Mouse (Mus musculus): Measurements from ENCODE around the gene Slc7a1. TPM values are rescaled to one million over a fixed set of nuclear protein-coding genes. Genes with fewer than 3 reads are reported as not detected.

Slc7a1 gene
- polyA plus RNA-seq, 1 experiment from 2014 or later: 13.2 TPM

- WGBS: 95% methylated on average over 3 of the region's 3 CpGs
- Histone ChIP-seq H3K9me3 (replicated peaks) (no peaks in the 10 kb centered on the region), H3K4me1 (no peaks in the 10 kb centered on the region), H3K4me3 (no peak overlapping the region), H3K27ac (no peak overlapping the region), H3K27me3 (ENCODE audit: low read depth, poor library complexity, severe bottlenecking) (no peaks in the 10 kb centered on the region), H3K36me3 (no peaks in the 10 kb centered on the region)
- no peak for DNase-seq (ENCODE audit: low spot score)
Observed at GRCm38 (mm10) chr5:148283584-148283983, 116.1 kb downstream of the Slc7a1 start.

- WGBS: 83% methylated on average over 2 of the region's 2 CpGs
- no peak overlapping the region for H3K4me3 ChIP-seq
- DNase-seq (ENCODE audit: low spot score): no peak
- H3K9me3 ChIP-seq (replicated peaks): no peaks in the 10 kb centered on the region
- H3K4me1 ChIP-seq: no peaks in the 10 kb centered on the region
- no peaks in the 10 kb centered on the region for H3K36me3 ChIP-seq
- no peaks in the 10 kb centered on the region for H3K27me3 ChIP-seq (ENCODE audit: low read depth, poor library complexity, severe bottlenecking)
- H3K27ac ChIP-seq: no peak overlapping the region
Observed at GRCm38 (mm10) chr5:148283177-148283576, 116.5 kb downstream of the Slc7a1 start.

GRCm38 (mm10) chr5:148282631-148283030 is 117.1 kb downstream of the Slc7a1 start:
- H3K4me3 ChIP-seq: no peak overlapping the region
- H3K4me1 ChIP-seq: no peaks in the 10 kb centered on the region
- DNase-seq (ENCODE audit: low spot score): no peak
- no peaks in the 10 kb centered on the region for H3K36me3 ChIP-seq
- H3K9me3 ChIP-seq (replicated peaks): no peaks in the 10 kb centered on the region
- 94% methylated on average over 5 of the region's 5 CpGs for WGBS
- H3K27me3 ChIP-seq (ENCODE audit: low read depth, poor library complexity, severe bottlenecking): no peaks in the 10 kb centered on the region
- no peak overlapping the region for H3K27ac ChIP-seq

- 84% methylated on average over 6 of the region's 6 CpGs for WGBS
- Histone ChIP-seq H3K27me3 (ENCODE audit: low read depth, poor library complexity, severe bottlenecking) (no peaks in the 10 kb centered on the region), H3K9me3 (replicated peaks) (no peaks in the 10 kb centered on the region), H3K36me3 (no peaks in the 10 kb centered on the region), H3K27ac (no peak overlapping the region), H3K4me1 (no peaks in the 10 kb centered on the region), H3K4me3 (no peak overlapping the region)
- DNase-seq (ENCODE audit: low spot score): no peak
Observed at GRCm38 (mm10) chr5:148282093-148282492, 117.6 kb downstream of the Slc7a1 start.

GRCm38 (mm10) chr5:148280321-148280720 is 119.4 kb downstream of the Slc7a1 start:
- H3K36me3 ChIP-seq: no peaks in the 10 kb centered on the region
- H3K27ac ChIP-seq: no peak overlapping the region
- H3K27me3 ChIP-seq (ENCODE audit: low read depth, poor library complexity, severe bottlenecking): no peaks in the 10 kb centered on the region
- no peaks in the 10 kb centered on the region for H3K9me3 ChIP-seq (replicated peaks)
- WGBS: 85% methylated on average over 5 of the region's 5 CpGs
- H3K4me1 ChIP-seq: no peaks in the 10 kb centered on the region
- no peak for DNase-seq (ENCODE audit: low spot score)
- no peak overlapping the region for H3K4me3 ChIP-seq

GRCm38 (mm10) chr5:148278233-148278632 is 121.5 kb downstream of the Slc7a1 start:
- Histone ChIP-seq H3K36me3 (no peaks in the 10 kb centered on the region), H3K27me3 (ENCODE audit: low read depth, poor library complexity, severe bottlenecking) (no peaks in the 10 kb centered on the region), H3K4me3 (no peak overlapping the region), H3K27ac (no peak overlapping the region), H3K9me3 (replicated peaks) (no peaks in the 10 kb centered on the region), H3K4me1 (no peaks in the 10 kb centered on the region)
- 85% methylated on average over 8 of the region's 8 CpGs for WGBS
- DNase-seq (ENCODE audit: low spot score): no peak

Other genes starting within 250 kb of the Slc7a1 start
- gene Ubl3, start 152.9 kb upstream of the Slc7a1 start, polyA plus RNA-seq (2016; fragmentation: Nextera tagmentation; extraction: Ambion mirVana): 39.8 and 41.4 TPM in 2 replicates